Mouse (Mus musculus) ES-E14 (cell line): ENCODE measurements at regions not wholly inside any gene's neighbourhood (a gene's known extent, or its start where the extent isn't known, plus 50 kb on each side); places are given as distances from the start of the nearest gene placed in this dataset.

Experiments used
- DNase-seq: peaks from one replicate; pipeline ENCODE4 v3.0.0-alpha.2; 2013; ENCODE audit warnings: low read depth, low spot score
- H3K27ac ChIP-seq: 2 replicates; pipeline ENCODE4 v1.5.1; 2012; ENCODE audit warnings: low read depth, mild to moderate bottlenecking, low read length, moderate library complexity, mixed read lengths; ENCODE audit not compliant: poor library complexity, insufficient read depth, severe bottlenecking
- H3K36me3 ChIP-seq: 2 replicates; pipeline ENCODE4 v1.6.1; 2012; ENCODE audit warnings: mild to moderate bottlenecking, low read length, moderate library complexity, mixed read lengths; ENCODE audit not compliant: control insufficient read depth, poor library complexity, insufficient read depth, severe bottlenecking
- H3K4me1 ChIP-seq, 2 experiments: fragments of 150-350 bp in 1 of 2; sonication (generic) in 1 of 2; 2 replicates each; pipeline ENCODE4 v1.6.1; 2012; ENCODE audit warnings: low read length in 2 of 2, mild to moderate bottlenecking in 1 of 2, mixed read lengths in 1 of 2; ENCODE audit not compliant: control insufficient read depth in 2 of 2, insufficient read depth in 2 of 2, poor library complexity in 1 of 2
- H3K4me3 ChIP-seq, 2 experiments: fragments of 150-350 bp in 1 of 2; sonication (generic) in 1 of 2; 2 replicates each; pipeline ENCODE4 v1.5.1; 2012; ENCODE audit warnings: low read length in 2 of 2, low read depth in 1 of 2, mild to moderate bottlenecking in 1 of 2, mixed read lengths in 1 of 2; ENCODE audit not compliant: insufficient read depth in 1 of 2, poor library complexity in 1 of 2, severe bottlenecking in 1 of 2
- H3K9ac ChIP-seq: 2 replicates; pipeline ENCODE4 v1.6.1; 2012; ENCODE audit warnings: low read depth, mild to moderate bottlenecking, low read length, mixed read lengths; ENCODE audit not compliant: poor library complexity, insufficient read depth, severe bottlenecking
- H3K9me3 ChIP-seq: fragments of 150-350 bp; sonication (generic); 2 replicates; pipeline ENCODE4 v1.6.1; 2012; ENCODE audit warnings: low read depth, mild to moderate bottlenecking, low read length; ENCODE audit not compliant: control insufficient read depth, insufficient read depth
- CHD2 ChIP-seq: IDR thresholded peaks from 2 replicates; pipeline ENCODE4 v1.6.1; 2014; ENCODE audit warnings: mild to moderate bottlenecking, low read depth, low read length, inconsistent platforms
- HCFC1 ChIP-seq: IDR thresholded peaks from 2 replicates; pipeline ENCODE4 v1.6.1; 2012; ENCODE audit warnings: low read length, inconsistent platforms, borderline replicate concordance; ENCODE audit not compliant: insufficient read depth
- MAFK ChIP-seq: IDR thresholded peaks from 2 replicates; pipeline ENCODE4 v1.6.1; 2014; ENCODE audit warnings: mild to moderate bottlenecking, low read depth, low read length, inconsistent platforms; ENCODE audit not compliant: insufficient read depth
- ZC3H11A ChIP-seq: IDR thresholded peaks from 2 replicates; pipeline ENCODE4 v1.6.1; 2012; ENCODE audit warnings: low read depth, mild to moderate bottlenecking, inconsistent platforms, low read length, borderline replicate concordance
- ZNF384 ChIP-seq: IDR thresholded peaks from 2 replicates; pipeline ENCODE4 v1.6.1; 2012; ENCODE audit warnings: low read depth, low read length, inconsistent platforms
- in situ Hi-C, 2 experiments: fragments of 600-800 bp; cut with MboI; formaldehyde crosslinking; loops; one replicate each; pipeline ENCODE4 v1.15.1; 2025; ENCODE audit warnings: low sequenced_read_pairs in 2 of 2, inconsistent platforms in 1 of 2; ENCODE audit not compliant: unreplicated experiment in 2 of 2

DNA sequence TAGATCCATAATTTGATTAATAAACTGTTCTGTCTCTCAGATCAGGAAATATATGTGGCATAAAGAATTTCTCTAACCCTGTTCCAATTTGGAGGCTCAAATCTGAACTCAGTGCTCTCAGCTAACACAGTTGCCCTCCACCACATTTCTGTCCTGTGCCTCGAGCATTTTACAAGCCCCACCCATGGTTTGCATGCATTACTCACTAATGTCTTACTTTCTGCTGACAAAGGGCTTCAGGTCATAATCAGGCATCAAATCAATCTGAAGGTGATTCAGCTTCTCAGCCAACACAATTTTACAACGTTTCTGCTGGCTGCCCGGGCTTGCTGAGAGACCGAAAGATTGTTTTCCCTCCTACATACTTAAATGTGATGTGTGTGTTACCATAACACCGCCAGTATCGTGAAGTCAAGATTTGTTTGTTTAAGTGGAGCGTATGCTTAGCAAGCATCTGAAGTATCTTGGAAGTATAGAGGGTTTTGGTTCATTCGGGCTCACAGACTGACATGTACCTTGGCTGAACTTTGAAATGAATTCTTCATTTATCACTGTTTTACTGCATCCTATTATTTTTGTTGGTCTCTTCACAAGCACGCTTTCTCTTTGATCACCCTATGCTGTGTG, 139.9 kb upstream of the Sema3d start:
- TF ChIP-seq ZNF384 (no peak), MAFK (no peak), HCFC1 (no peak), ZC3H11A (no peak), CHD2 (no peak)
- no peak overlapping the region for H3K9ac ChIP-seq
- no peak overlapping the region for H3K4me3 ChIP-seq
- no peaks in the 10 kb centered on the region for H3K9me3 ChIP-seq
- no peak overlapping the region for H3K27ac ChIP-seq
- H3K36me3 ChIP-seq, result no peaks in the 10 kb centered on the region
- no peaks in the 10 kb centered on the region for H3K4me1 ChIP-seq
- in situ Hi-C loops, result no loop called here
- DNase-seq, result no peak

DNA sequence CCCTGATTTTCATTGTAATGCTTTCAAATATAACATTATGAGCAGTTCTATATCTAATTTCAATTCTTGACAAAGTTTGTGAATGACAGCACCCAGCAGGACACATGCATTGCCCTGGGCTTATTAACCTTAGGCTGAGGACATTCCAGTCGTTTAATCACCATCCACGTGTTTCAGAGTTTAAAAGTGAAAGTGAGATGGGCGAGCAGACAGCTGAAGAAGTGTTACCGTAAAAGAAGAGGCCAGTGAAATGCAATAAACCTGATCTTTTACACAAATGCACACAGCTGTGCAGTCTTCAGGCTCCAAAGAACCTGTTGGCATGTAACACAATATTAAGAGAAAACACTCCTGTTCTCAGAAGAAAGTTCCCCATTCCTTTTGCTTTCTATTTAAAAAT, 89.5 kb upstream of the Sema3d start:
- Histone ChIP-seq H3K4me1 (no peaks in the 10 kb centered on the region), H3K36me3 (no peaks in the 10 kb centered on the region), H3K27ac (no peak overlapping the region), H3K4me3 (no peak overlapping the region), H3K9me3 (no peaks in the 10 kb centered on the region), H3K9ac (no peak overlapping the region)
- no peak for DNase-seq
- in situ Hi-C loops, result no loop called here
- no peak for TF ChIP-seq ZC3H11A
- no peak for TF ChIP-seq ZNF384
- no peak for TF ChIP-seq CHD2
- TF ChIP-seq HCFC1, result no peak
- no peak for TF ChIP-seq MAFK

DNA sequence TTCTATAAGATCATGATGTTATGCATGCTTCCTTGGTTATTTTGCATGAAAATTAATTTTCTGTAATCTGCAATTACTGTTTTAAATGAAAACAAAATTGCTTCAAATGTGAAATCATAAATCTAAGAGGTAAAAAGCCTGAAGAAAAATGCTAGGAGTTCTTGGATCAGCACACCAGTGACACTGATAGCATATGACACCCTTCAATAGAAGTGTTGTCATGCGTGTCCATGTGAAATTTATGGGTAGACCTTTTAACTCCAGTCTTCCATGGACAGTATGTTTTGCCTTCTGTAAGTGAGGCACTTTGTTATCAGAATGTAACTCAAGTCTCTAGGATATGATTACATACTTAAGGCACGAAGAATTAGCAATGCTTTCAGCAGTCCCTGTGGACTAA, 85.9 kb upstream of the Sema3d start:
- TF ChIP-seq ZNF384 (no peak), CHD2 (no peak), ZC3H11A (no peak), HCFC1 (no peak), MAFK (no peak)
- in situ Hi-C loops, result no loop called here

DNA sequence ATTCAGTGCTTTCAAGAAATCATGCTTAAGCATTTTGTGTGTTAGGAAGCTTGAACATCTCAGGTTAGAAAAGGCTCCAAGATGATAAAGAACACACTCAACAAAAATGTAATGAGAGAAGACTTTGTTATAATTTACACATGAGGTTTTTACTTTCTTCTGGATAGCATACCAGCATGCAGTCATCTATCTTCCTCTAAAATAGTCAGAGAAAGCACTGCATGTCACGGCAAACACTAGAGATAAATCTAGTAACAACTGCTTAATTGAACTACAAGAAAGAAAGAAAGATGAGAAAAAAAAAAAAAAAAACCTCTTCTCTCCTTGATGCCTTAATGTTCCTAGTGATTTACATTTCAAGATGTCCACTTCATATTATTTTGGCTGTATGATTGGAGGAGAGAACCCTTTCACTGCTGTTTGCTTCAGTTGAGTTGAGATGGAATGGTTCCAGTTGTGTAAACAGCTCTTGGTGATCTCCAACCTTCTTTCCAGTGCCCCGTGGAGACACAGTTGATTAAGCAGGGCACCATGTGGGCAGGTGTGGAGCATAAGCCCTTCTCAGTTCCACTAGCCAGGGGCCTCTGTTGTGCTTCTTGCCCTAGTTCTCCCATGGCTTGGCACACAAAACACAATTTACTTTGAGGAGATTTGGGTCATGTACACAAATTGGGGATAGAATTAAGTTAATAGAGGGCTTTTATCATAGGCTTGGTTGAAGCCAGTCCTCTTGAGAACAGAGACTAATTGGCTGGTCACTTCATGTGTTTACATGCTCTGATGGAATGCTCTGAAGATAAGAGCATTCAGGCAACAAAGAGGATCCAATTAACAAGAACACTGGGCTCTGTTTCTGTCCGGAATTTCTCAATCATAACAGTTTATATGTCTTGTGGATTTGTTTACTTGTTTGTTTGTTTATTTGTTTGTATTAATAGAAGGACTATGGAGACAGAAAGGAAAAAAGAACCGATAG, 81.1 kb upstream of the Sema3d start:
- H3K27ac ChIP-seq, result no peak overlapping the region
- H3K4me1 ChIP-seq, result no peaks in the 10 kb centered on the region
- H3K4me3 ChIP-seq, result no peak overlapping the region
- H3K9ac ChIP-seq, result no peak overlapping the region
- in situ Hi-C loops, result no loop called here
- no peaks in the 10 kb centered on the region for H3K9me3 ChIP-seq
- DNase-seq, result no peak
- H3K36me3 ChIP-seq, result no peaks in the 10 kb centered on the region
- TF ChIP-seq ZC3H11A (no peak), ZNF384 (no peak), HCFC1 (no peak), CHD2 (no peak), MAFK (no peak)

More for the DNA sequence above, 85.9 kb upstream of the Sema3d start:
- no peak for DNase-seq
- Histone ChIP-seq H3K4me1 (no peaks in the 10 kb centered on the region), H3K9me3 (no peaks in the 10 kb centered on the region), H3K27ac (no peak overlapping the region), H3K4me3 (no peak overlapping the region), H3K9ac (no peak overlapping the region), H3K36me3 (no peaks in the 10 kb centered on the region)
